Mouse (Mus musculus) frontal cortex, adult (tissue): ENCODE measurements around the gene Olfr145.

Experiments used
- ATAC-seq: cut with Nextera tagmentation; 2 replicates; pipeline ENCODE4 v1.9.2; 2017; ENCODE audit warnings: mild to moderate bottlenecking, moderate library complexity, mixed read lengths; ENCODE audit not compliant: low TSS enrichment

Gene Olfr145

GRCm38 (mm10) chr9:37896661-37897060 lies at the start of gene Olfr145:
Olfr145 (plus strand) TSS chr9:37896724.
- ATAC-seq: no peak

DNA sequence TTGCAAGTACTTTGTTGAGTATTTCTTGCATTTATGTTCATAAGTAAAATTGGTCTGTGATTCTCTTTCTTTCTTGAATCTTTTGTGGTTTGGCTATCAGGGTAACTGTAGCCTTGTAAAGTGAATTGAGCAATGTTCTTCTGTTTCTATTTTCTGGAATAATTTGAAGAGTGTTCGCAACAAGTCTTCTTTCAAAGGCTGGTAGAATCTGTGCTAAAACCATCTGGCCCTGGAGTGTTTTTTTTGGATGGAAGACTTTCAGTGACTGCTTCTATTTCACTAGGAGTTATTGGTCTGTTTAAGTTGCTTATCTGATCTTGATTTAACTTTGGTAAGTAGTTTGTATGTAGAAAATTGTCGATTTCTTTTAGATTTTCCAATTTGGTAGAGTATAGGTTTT lies 47.3 kb upstream of the Olfr145 start:
- peak; percentile 83 for ATAC-seq

GRCm38 (mm10) chr9:37853969-37854368 lies 42.6 kb upstream of the Olfr145 start, which contains the start of gene Olfr877:
Olfr877 (plus strand) TSS chr9:37854269.
- no peak for ATAC-seq

DNA sequence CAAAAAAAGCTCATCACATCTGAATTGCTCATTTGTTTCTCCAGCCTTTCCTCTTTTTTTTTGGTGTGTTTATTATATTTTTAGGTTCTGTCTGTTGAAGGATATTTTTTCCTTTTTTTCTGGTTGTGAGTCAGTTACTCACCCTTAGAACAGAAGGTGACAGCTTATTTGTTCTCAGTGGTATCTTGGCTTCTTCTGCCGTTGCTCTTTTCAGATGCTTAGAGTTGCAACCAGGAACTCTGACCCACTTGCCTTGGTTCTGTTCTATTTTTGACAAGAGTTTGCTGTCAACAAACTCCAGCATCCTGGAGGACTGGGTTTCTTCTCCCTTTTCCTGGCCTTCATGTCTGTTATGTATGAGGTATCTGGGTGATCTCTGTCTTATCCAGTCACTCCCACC lies 33.2 kb upstream of the Olfr145 start:
- ATAC-seq: peak; percentile 88

GRCm38 (mm10) chr9:37870246-37870645 lies 26.3 kb upstream of the Olfr145 start:
- peak; percentile 53; the same call in 1 of the 2 replicates for ATAC-seq

- peak; percentile 77 for ATAC-seq
Measured at GRCm38 (mm10) chr9:37871097-37871496, 25.4 kb upstream of the Olfr145 start.

GRCm38 (mm10) chr9:37871536-37871935 lies 25.0 kb upstream of the Olfr145 start:
- peak; percentile 54; the same call in 1 of the 2 replicates for ATAC-seq

GRCm38 (mm10) chr9:37890960-37891359 lies 5.6 kb upstream of the Olfr145 start:
- peak; percentile 99 for ATAC-seq

DNA sequence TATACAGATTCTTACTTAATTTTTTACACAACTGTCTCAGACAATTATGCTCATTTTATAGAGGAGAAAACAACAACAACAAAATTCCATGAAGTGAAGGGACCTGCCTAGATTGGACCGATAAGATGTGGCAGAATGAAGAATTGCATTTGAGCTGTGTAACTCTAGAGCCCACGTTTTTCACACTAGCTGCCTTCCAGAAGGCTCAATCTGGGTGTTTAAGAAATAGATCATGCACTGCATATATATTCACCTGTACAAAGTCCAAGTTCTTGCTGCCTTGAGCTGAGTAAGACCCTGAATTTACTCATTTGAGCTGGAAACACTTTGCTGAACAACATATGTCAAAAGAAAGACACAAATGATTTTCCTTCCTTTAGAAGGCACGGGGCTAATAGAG lies 9.0 kb downstream of the Olfr145 start:
- peak; percentile 92 for ATAC-seq

- ATAC-seq: no peak
Measured at GRCm38 (mm10) chr9:37917540-37917939, 21.0 kb downstream of the Olfr145 start, which contains the start of gene Olfr878. Olfr878 (plus strand) TSS chr9:37917840.

- ATAC-seq: peak; percentile 88
Measured at GRCm38 (mm10) chr9:37918018-37918417, 21.5 kb downstream of the Olfr145 start.

GRCm38 (mm10) chr9:37924194-37924593 lies 27.7 kb downstream of the Olfr145 start:
- peak; percentile 79 for ATAC-seq

- ATAC-seq: no peak
Measured at GRCm38 (mm10) chr9:37925445-37925844, 28.9 kb downstream of the Olfr145 start.

DNA sequence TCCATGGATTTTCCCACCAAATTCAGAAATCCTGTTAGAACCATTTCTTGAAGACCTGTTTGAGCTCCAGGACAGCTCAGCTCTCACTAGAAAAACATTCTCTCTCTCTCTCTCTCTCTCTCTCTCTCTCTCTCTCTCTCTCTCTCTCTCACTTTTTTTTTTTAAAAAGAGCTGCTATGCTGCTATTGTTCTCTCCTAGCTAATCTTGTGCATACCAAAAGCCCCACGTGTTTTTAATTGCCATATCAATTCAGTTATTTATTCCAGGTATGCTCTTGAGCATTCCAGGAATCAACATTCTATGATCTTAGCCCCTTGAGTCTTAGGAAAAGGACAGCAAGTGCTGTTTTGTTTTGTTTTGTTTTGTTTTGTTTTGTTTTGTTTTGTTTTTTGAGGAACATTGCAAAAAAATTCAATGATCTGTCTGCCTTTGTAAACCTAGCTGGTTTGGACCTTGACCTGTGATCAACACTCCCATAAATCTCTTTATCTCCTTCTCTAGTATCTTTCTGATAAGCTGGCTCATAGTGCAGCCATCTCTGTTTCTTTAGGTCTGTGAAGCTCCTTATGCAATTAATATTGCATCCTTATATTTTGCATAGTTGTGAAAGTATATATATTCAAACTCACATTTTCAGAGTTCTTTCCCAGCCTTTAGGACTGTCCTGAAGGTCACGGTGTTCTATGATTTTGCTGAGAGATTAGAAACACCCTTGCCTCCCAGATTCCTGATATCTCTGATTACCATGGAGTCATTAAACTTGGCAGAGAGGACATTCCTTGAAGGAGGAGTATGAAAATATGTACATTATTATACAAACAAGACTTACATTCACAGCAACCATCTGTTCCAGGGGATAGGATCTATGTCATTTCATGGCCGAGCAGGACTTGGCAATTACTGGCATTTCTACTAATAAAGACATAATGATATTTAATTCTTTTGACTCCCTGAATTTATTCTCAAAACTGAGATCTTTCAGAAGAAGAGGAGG lies 29.8 kb downstream of the Olfr145 start:
- ATAC-seq: no peak

DNA sequence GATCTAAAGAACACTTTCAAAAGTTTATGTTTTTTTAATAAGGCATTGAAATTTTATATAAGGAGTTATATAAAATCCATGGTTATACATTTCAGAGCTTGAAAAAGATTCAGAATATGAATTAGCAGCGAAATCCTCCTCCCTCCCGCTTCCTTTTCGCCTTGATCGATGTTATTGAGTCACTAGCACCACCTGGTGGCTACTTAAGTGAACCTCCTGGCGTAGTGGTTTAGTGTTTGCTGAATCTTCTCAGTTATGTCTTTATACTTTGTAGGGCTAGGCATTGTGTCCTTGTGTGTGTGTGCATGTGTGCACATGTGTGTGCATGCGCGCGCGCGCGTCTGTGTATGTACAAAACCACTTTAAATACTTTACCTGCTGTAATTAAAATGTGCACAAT lies 36.0 kb downstream of the Olfr145 start:
- ATAC-seq: peak; percentile 86

- ATAC-seq: peak; percentile 89
Measured at GRCm38 (mm10) chr9:37934146-37934545, 37.6 kb downstream of the Olfr145 start.

GRCm38 (mm10) chr9:37941167-37941566 lies 44.6 kb downstream of the Olfr145 start:
- peak; percentile 99 for ATAC-seq
